Mouse (Mus musculus) forebrain, embryonic 12.5 days (tissue): Measurements from ENCODE around the gene Cebpa. TPM values are rescaled to one million over a fixed set of nuclear protein-coding genes. Genes with fewer than 3 reads are reported as not detected.

ENCODE experiments used
- ATAC-seq: fragments of 200-750 bp; cut with Nextera tagmentation; 2 replicates; pipeline ENCODE4 v1.8.0; 2017; ENCODE audit warnings: moderate TSS enrichment; ENCODE audit not compliant: low FRiP score
- H3K27ac ChIP-seq: fragments of 300-500 bp; sonication (generic); 2 replicates; pipeline ENCODE4 v1.5.1; 2016; ENCODE audit warnings: mild to moderate bottlenecking
- H3K27me3 ChIP-seq: fragments of 300-500 bp; sonication (generic); 2 replicates; pipeline ENCODE4 v1.6.1; 2016; ENCODE audit warnings: mild to moderate bottlenecking
- H3K36me3 ChIP-seq: fragments of 300-500 bp; sonication (generic); replicated peaks from 2 replicates; pipeline ENCODE4 v1.6.1; 2016; ENCODE audit warnings: mild to moderate bottlenecking
- H3K4me1 ChIP-seq: fragments of 300-500 bp; sonication (generic); 2 replicates; pipeline ENCODE4 v1.6.1; 2016
- H3K4me2 ChIP-seq: fragments of 300-500 bp; sonication (generic); 2 replicates; pipeline ENCODE4 v1.6.1; 2016; ENCODE audit warnings: mild to moderate bottlenecking, moderate library complexity
- H3K4me3 ChIP-seq: fragments of 300-500 bp; sonication (generic); replicated peaks from 2 replicates; pipeline ENCODE4 v1.5.1; 2016; ENCODE audit warnings: mild to moderate bottlenecking
- H3K9ac ChIP-seq: fragments of 300-500 bp; sonication (generic); 2 replicates; pipeline ENCODE4 v1.6.1; 2016; ENCODE audit warnings: mild to moderate bottlenecking
- H3K9me3 ChIP-seq: fragments of 300-500 bp; sonication (generic); 2 replicates; pipeline ENCODE4 v1.6.1; 2016
- WGBS: fragments of 180-500 bp; shearing (Covaris S2); methylation state at CpG from one replicate; pipeline ENCODE4 v1.1.7; 2016; 5-methylcytosine and 5-hydroxymethylcytosine counted together
- polyA plus RNA-seq: library from polyadenylated mRNA; unstranded; fragments of >200 nt; fragmentation: Nextera tagmentation; extraction: Ambion mirVana; gene quantifications from 2 replicates; pipeline ENCODE4 v1.2.1, GENCODE M21; 2016

Cebpa gene
- polyA plus RNA-seq, 1 experiment from 2014 or later, result 1.1 TPM

GRCm38 (mm10) chr7:35137524-35137923, 18.4 kb downstream of the Cebpa start:
- ATAC-seq, result no peak
- Histone ChIP-seq H3K27ac (no peak overlapping the region), H3K4me1 (no peaks in the 10 kb centered on the region), H3K9me3 (no peaks in the 10 kb centered on the region), H3K27me3 (0 out of 2 replicates have a peak, but pooled peaks cover 7% of the 10 kb centered on the region), H3K4me3 (no peak overlapping the region), H3K4me2 (no peak overlapping the region), H3K36me3 (no peaks in the 10 kb centered on the region), H3K9ac (no peak overlapping the region)
- WGBS, result 71% methylated on average over 1 of the region's 1 CpGs

DNA sequence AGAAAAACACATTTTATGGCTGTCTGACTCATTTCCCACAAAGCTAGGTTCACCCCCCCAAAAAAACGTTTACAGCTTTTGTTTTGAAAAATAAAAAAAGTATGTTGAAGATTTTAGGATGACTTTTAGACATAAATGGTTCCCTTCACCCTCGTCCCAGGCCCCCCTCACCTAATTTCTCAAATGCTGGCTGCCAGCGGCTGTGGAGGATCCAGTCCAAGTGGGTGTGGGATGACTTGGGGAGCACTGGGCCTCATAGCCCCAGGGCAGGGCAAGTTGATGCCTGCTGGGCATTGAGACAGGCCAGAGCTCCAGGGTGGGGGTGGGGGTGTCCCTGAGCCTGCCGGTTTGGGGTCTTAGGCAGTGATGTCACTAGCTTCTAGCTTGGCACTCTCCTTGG, 19.4 kb downstream of the Cebpa start:
- no peak overlapping the region for H3K4me2 ChIP-seq
- no peaks in the 10 kb centered on the region for H3K9me3 ChIP-seq
- no peaks in the 10 kb centered on the region for H3K4me1 ChIP-seq
- H3K27ac ChIP-seq, result no peak overlapping the region
- 0 out of 2 replicates have a peak, but pooled peaks cover 7% of the 10 kb centered on the region for H3K27me3 ChIP-seq
- no peak overlapping the region for H3K4me3 ChIP-seq
- no peak for ATAC-seq
- no peaks in the 10 kb centered on the region for H3K36me3 ChIP-seq
- WGBS, result 71% methylated on average over 4 of the region's 4 CpGs
- H3K9ac ChIP-seq, result no peak overlapping the region

- ATAC-seq, result no peak
- Histone ChIP-seq H3K9ac (no peak overlapping the region), H3K4me3 (no peak overlapping the region), H3K27me3 (0 out of 2 replicates have a peak, but pooled peaks cover 7% of the 10 kb centered on the region), H3K27ac (no peak overlapping the region), H3K4me2 (no peak overlapping the region), H3K9me3 (no peaks in the 10 kb centered on the region), H3K36me3 (no peaks in the 10 kb centered on the region), H3K4me1 (no peaks in the 10 kb centered on the region)
- 81% methylated on average over 5 of the region's 5 CpGs for WGBS
Observed at GRCm38 (mm10) chr7:35139880-35140279, 20.8 kb downstream of the Cebpa start.

DNA sequence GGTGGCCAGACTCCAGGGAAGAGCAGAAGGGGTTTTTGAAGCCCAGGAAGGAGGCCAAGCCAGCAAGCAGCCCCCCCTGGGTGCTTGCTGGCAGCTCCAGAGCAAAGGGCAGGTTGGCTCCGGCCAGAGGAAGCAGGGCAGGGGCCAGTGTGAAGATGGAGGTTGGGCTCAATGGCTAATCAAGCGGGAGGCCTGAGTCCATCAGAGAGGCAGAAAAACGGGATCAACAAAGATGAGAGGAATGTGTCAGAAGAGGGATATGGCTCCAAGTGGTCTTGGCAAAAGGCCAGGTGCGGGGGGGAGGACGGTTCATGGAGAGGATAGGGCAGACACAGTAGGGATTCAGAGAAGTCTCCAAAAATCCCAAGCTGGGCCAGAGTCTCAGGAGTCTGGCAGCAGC, 22.4 kb downstream of the Cebpa start:
- H3K27ac ChIP-seq, result no peak overlapping the region
- ATAC-seq, result no peak
- no peak overlapping the region for H3K9ac ChIP-seq
- no peaks in the 10 kb centered on the region for H3K9me3 ChIP-seq
- H3K36me3 ChIP-seq, result no peaks in the 10 kb centered on the region
- H3K27me3 ChIP-seq, result 0 out of 2 replicates have a peak, but pooled peaks cover 3% of the 10 kb centered on the region
- H3K4me3 ChIP-seq, result no peak overlapping the region
- H3K4me1 ChIP-seq, result no peaks in the 10 kb centered on the region
- H3K4me2 ChIP-seq, result no peak overlapping the region
- 77% methylated on average over 5 of the region's 5 CpGs for WGBS

GRCm38 (mm10) chr7:35142522-35142921, 23.4 kb downstream of the Cebpa start:
- ATAC-seq, result no peak
- Histone ChIP-seq H3K27ac (no peak overlapping the region), H3K9ac (no peak overlapping the region), H3K27me3 (0 out of 2 replicates have a peak, but pooled peaks cover 3% of the 10 kb centered on the region), H3K4me3 (no peak overlapping the region), H3K36me3 (no peaks in the 10 kb centered on the region), H3K4me2 (no peak overlapping the region), H3K4me1 (peaks cover 2% of the 10 kb centered on the region; the same call in 1 of the 2 replicates), H3K9me3 (no peaks in the 10 kb centered on the region)
- 82% methylated on average over 8 of the region's 8 CpGs for WGBS

DNA sequence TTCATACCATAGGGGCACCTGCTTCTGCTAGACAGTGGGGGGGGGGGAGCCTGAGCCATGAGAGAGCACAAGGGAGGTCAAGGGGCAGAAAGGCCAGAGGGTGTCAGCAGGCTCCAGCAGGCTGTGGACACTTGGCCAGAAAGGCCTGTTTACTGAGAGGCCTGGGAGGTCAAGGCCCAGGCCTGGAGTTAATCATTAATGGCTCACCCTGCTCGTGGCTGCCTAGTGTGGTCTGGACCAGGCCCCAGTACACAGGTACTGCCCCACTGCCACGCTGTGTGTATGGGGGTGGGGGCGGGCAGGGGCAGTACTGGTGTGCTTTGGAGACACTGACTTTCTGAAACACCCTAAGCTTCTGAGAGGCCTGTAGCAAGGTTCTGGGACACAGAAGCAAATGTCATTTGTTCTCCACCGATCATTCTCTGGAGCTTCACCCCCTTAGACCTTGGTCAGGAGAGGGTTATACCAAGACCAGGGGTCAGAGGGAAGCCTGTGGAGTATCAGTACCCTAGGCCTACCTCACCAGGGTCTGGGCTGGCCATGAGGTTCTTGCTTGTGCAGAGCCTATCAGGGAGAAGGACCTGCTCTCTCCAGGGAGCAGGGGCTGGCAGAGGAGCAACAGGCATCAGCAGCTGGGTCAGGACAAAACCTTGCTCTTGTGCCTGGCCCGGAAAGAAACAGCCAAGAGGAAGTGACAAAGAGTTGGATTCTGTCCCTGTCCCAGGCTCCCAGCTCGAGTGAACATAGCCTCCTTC, 24.9 kb downstream of the Cebpa start:
- 61% methylated on average over 6 of the region's 6 CpGs for WGBS

DNA sequence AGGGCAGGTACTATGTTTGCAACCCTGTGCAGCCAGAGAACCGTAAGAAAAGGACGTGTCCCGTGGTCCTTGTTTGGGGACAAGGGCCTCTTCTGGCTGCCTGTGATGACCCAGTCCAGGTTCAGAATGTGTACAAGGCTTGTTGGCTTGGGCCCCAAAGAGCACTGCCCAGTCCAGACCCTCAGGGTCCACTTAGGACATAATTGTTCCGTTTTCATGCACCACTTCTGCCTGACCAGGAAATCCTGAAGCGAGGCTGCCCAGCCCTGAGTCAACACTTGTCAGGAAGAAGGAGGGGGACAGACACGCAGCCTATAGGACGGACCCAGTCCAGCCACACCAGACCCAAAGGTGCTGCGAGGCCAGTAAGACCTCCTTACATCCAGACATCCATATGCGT, 26.0 kb downstream of the Cebpa start:
- Histone ChIP-seq H3K27me3 (no peaks in the 10 kb centered on the region), H3K9ac (no peak overlapping the region), H3K4me1 (peaks cover 6% of the 10 kb centered on the region; the same call in 1 of the 2 replicates), H3K4me3 (no peak overlapping the region), H3K9me3 (no peaks in the 10 kb centered on the region), H3K36me3 (no peaks in the 10 kb centered on the region), H3K27ac (no peak overlapping the region), H3K4me2 (no peak overlapping the region)
- 90% methylated on average over 9 of the region's 9 CpGs for WGBS
- no peak for ATAC-seq

More for the DNA sequence above, 24.9 kb downstream of the Cebpa start:
- no peaks in the 10 kb centered on the region for H3K27me3 ChIP-seq
- H3K9me3 ChIP-seq, result no peaks in the 10 kb centered on the region
- H3K9ac ChIP-seq, result no peak overlapping the region
- ATAC-seq, result no peak
- no peaks in the 10 kb centered on the region for H3K36me3 ChIP-seq
- no peak overlapping the region for H3K27ac ChIP-seq
- no peak overlapping the region for H3K4me3 ChIP-seq
- no peak overlapping the region for H3K4me2 ChIP-seq
- H3K4me1 ChIP-seq, result peaks cover 6% of the 10 kb centered on the region; the same call in 1 of the 2 replicates

DNA sequence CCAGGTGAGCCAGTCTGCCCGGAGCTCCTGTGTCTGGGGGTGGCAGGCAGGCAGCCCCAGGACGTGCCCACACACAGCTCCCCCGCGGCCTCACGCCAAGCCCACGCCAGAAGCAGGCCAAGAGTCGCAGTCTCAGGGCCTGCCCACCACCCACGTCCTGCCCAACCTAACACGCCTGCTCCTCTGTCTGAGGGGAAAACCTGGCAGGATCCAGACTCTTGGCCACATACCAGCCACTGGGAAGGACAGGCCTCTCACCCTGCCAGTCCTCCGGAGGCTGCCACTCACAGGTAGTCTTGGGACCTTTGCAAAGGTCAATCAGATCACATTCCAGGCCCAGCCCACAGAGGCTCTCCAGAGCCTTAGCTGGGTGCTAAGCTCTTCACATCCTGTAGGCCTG, 27.2 kb downstream of the Cebpa start:
- no peak overlapping the region for H3K4me3 ChIP-seq
- ATAC-seq, result no peak
- H3K27me3 ChIP-seq, result no peaks in the 10 kb centered on the region
- H3K4me1 ChIP-seq, result peaks cover 6% of the 10 kb centered on the region; the same call in 1 of the 2 replicates
- H3K4me2 ChIP-seq, result no peak overlapping the region
- H3K9me3 ChIP-seq, result no peaks in the 10 kb centered on the region
- no peak overlapping the region for H3K27ac ChIP-seq
- 88% methylated on average over 10 of the region's 10 CpGs for WGBS
- H3K9ac ChIP-seq, result no peak overlapping the region
- no peaks in the 10 kb centered on the region for H3K36me3 ChIP-seq

- Histone ChIP-seq H3K36me3 (no peaks in the 10 kb centered on the region), H3K4me1 (peaks cover 6% of the 10 kb centered on the region; the same call in 1 of the 2 replicates), H3K9me3 (no peaks in the 10 kb centered on the region), H3K27me3 (no peaks in the 10 kb centered on the region), H3K9ac (no peak overlapping the region), H3K4me3 (no peak overlapping the region), H3K27ac (no peak overlapping the region), H3K4me2 (no peak overlapping the region)
- ATAC-seq, result no peak
- 77% methylated on average over 15 of the region's 15 CpGs for WGBS
Observed at GRCm38 (mm10) chr7:35149616-35150433, 30.7 kb downstream of the Cebpa start.

DNA sequence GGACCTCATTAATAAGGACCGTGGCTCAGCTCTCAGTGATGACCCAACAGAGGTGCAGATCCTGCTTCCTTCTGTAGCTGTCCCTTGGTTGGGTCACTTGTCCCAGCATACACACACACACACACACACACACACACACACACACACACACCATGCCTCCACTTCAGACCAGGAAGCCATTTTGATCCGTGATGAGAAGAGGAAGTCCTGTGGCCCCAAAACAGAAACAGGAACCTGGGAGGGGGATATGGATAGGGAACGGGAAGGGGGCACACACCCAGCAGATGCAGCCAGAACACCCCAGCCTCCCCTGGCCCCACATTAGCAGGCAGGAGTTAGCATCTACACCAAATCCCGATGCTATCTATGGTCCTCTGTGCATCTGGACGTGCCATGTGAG, 31.8 kb downstream of the Cebpa start:
- Histone ChIP-seq H3K4me1 (peaks cover 6% of the 10 kb centered on the region; the same call in 1 of the 2 replicates), H3K4me3 (no peak overlapping the region), H3K9ac (no peak overlapping the region), H3K9me3 (no peaks in the 10 kb centered on the region), H3K27ac (no peak overlapping the region), H3K27me3 (no peaks in the 10 kb centered on the region), H3K36me3 (no peaks in the 10 kb centered on the region), H3K4me2 (no peak overlapping the region)
- 85% methylated on average over 5 of the region's 5 CpGs for WGBS
- ATAC-seq, result no peak

GRCm38 (mm10) chr7:35154449-35154848, 35.4 kb downstream of the Cebpa start:
- H3K36me3 ChIP-seq, result no peaks in the 10 kb centered on the region
- ATAC-seq, result no peak

More at GRCm38 (mm10) chr7:35154449-35154848, 35.4 kb downstream of the Cebpa start:
- peaks cover 6% of the 10 kb centered on the region; the same call in 1 of the 2 replicates for H3K27me3 ChIP-seq
- no peak overlapping the region for H3K9ac ChIP-seq
- 78% methylated on average over 12 of the region's 12 CpGs for WGBS
- no peak overlapping the region for H3K4me2 ChIP-seq
- no peaks in the 10 kb centered on the region for H3K9me3 ChIP-seq
- H3K4me1 ChIP-seq, result no peaks in the 10 kb centered on the region
- H3K4me3 ChIP-seq, result no peak overlapping the region
- no peak overlapping the region for H3K27ac ChIP-seq
